Mouse (Mus musculus): ENCODE results near the gene Zfp704. TPM values are rescaled to one million over a fixed set of nuclear protein-coding genes. Genes with fewer than 3 reads are reported as not detected.
A peak's percentile ranks its signal among the peaks of the same experiment; 100 is the strongest.

The Zfp704 gene
- polyA plus RNA-seq, 1 experiment, result 17.3 TPM

- DNase-seq (ENCODE audit: extremely low spot score in 1 of 2, low spot score in 1 of 2), result no peak
Observed at GRCm38 (mm10) chr3:9520728-9521054, 89.2 kb downstream of the Zfp704 start.

GRCm38 (mm10) chr3:9520051-9520727 is 89.7 kb downstream of the Zfp704 start:
- DNase-seq (ENCODE audit: extremely low spot score in 1 of 2, low spot score in 1 of 2), result peak in 1 of 2 experiments; percentile 77

GRCm38 (mm10) chr3:9519491-9519890 is 90.4 kb downstream of the Zfp704 start:
- DNase-seq (ENCODE audit: extremely low spot score in 1 of 2, low spot score in 1 of 2), result no peak

GRCm38 (mm10) chr3:9518936-9519335 is 90.9 kb downstream of the Zfp704 start:
- no peak for DNase-seq (ENCODE audit: extremely low spot score in 1 of 2, low spot score in 1 of 2)

- DNase-seq (ENCODE audit: extremely low spot score in 1 of 2, low spot score in 1 of 2), result no peak
Observed at GRCm38 (mm10) chr3:9516119-9516855, 93.6 kb downstream of the Zfp704 start.

- DNase-seq (ENCODE audit: extremely low spot score in 1 of 2, low spot score in 1 of 2), result no peak
Observed at GRCm38 (mm10) chr3:9515527-9515926, 94.4 kb downstream of the Zfp704 start.

GRCm38 (mm10) chr3:9513703-9514110 is 96.2 kb downstream of the Zfp704 start:
- DNase-seq (ENCODE audit: extremely low spot score in 1 of 2, low spot score in 1 of 2), result no peak

GRCm38 (mm10) chr3:9512199-9512598 is 97.7 kb downstream of the Zfp704 start:
- no peak for DNase-seq (ENCODE audit: extremely low spot score in 1 of 2, low spot score in 1 of 2)

GRCm38 (mm10) chr3:9505692-9506211 is 104.1 kb downstream of the Zfp704 start:
- DNase-seq (ENCODE audit: extremely low spot score in 1 of 2, low spot score in 1 of 2), result no peak

GRCm38 (mm10) chr3:9504371-9504770 is 105.5 kb downstream of the Zfp704 start:
- DNase-seq (ENCODE audit: extremely low spot score in 1 of 2, low spot score in 1 of 2), result no peak

- peak; percentile 95 to 96 for DNase-seq (ENCODE audit: extremely low spot score in 1 of 2, low spot score in 1 of 2)
Observed at GRCm38 (mm10) chr3:9500725-9501124, 109.2 kb downstream of the Zfp704 start.

GRCm38 (mm10) chr3:9499994-9500553 is 109.8 kb downstream of the Zfp704 start:
- peak in 1 of 2 experiments; percentile 29 for DNase-seq (ENCODE audit: extremely low spot score in 1 of 2, low spot score in 1 of 2)

- DNase-seq (ENCODE audit: extremely low spot score in 1 of 2, low spot score in 1 of 2), result peak in 1 of 2 experiments; percentile 36
Observed at GRCm38 (mm10) chr3:9499489-9499888, 110.4 kb downstream of the Zfp704 start.

GRCm38 (mm10) chr3:9497260-9497659 is 112.6 kb downstream of the Zfp704 start:
- no peak for DNase-seq (ENCODE audit: extremely low spot score in 1 of 2, low spot score in 1 of 2)

- no peak for DNase-seq (ENCODE audit: extremely low spot score in 1 of 2, low spot score in 1 of 2)
Observed at GRCm38 (mm10) chr3:9491766-9492283, 118.1 kb downstream of the Zfp704 start.

GRCm38 (mm10) chr3:9487644-9488043 is 122.2 kb downstream of the Zfp704 start:
- no peak for DNase-seq (ENCODE audit: extremely low spot score in 1 of 2, low spot score in 1 of 2)

GRCm38 (mm10) chr3:9485506-9485905 is 124.4 kb downstream of the Zfp704 start:
- DNase-seq (ENCODE audit: extremely low spot score in 1 of 2, low spot score in 1 of 2), result no peak

- no peak for DNase-seq (ENCODE audit: extremely low spot score in 1 of 2, low spot score in 1 of 2)
Observed at GRCm38 (mm10) chr3:9481956-9482355, 127.9 kb downstream of the Zfp704 start.

- no peak for DNase-seq (ENCODE audit: extremely low spot score in 1 of 2, low spot score in 1 of 2)
Observed at GRCm38 (mm10) chr3:9481358-9481757, 128.5 kb downstream of the Zfp704 start.

GRCm38 (mm10) chr3:9480936-9481335 is 128.9 kb downstream of the Zfp704 start:
- no peak for DNase-seq (ENCODE audit: extremely low spot score in 1 of 2, low spot score in 1 of 2)

- DNase-seq (ENCODE audit: extremely low spot score in 1 of 2, low spot score in 1 of 2), result no peak
Observed at GRCm38 (mm10) chr3:9477386-9477785, 132.5 kb downstream of the Zfp704 start.
